Mouse (Mus musculus): ENCODE data around the gene Rer1.
"Not testable (repeated sequence)": the region's sequence is repeated elsewhere in the genome, so short reads cannot be mapped to it uniquely, and the experiment has no call there.

The Rer1 gene

DNA sequence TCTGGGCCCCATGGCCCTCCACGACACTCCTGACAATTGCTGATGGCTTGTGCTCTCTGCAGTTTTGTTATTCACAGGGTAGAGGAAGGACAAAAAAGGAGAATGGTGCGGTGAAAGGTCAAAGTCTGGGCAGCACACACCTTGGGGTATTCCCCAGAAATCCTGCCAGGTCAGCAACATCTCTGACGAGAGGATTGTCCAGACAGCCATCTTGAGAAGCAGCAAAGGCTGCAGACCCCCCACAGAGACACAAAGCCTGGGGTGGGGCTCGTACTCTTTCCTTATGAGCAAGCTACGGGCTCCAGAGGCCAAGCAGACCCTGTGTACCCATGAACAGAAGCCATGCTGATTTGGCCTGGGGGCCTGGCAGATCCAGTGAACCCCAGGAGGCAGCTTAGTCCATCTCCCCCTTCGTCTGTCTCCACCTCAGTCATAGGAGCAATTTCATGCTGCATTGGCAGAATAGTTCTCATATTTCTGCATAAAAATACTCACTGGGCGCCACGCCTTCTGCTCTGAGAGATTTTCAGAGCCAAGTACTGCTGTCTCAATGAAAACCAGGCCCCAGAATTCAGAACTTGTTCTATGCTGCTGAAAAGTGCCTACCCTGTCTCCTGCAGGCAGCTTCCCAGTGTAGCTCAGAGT lies 27.7 kb upstream of the Rer1 start:
- DNase-seq: no peak

DNA sequence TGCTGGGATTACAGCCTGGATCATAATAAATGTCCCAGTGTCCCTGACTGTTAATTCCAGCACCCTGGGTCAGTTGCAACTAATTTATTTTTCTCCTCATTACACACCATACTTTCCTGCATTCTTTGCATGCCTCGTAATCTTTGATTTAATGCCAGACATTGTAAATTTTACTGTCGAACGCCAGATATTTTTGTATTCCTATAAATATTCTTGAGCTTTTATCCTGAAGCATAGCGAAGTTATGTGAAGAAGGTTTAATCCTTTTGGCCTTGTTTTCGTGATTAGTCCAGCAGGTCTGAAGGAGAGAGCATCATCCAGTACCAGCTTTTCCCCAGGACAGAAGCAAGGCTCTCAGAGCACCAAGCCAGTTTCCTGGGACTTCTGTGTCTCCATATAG lies 23.3 kb upstream of the Rer1 start:
- DNase-seq: no peak

DNA sequence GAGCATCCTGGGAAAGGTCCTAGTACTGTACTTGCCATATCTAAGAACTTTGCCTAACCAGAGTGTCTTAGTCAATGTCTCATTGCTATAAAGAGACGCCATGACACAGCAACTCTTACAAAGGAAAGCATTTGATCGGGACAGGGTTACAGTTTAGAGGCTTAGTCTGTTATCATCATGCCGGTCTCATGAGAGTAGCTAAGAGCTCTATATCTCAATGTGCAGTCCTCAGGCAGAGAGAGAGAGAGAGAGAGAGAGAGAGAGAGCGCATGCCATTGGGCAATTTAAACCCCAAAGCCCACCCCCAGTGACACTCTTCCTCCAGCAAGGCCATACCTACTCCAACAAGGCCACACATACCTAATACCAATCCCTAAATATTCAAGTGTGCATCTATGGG lies 21.7 kb upstream of the Rer1 start:
- no peak for DNase-seq

DNA sequence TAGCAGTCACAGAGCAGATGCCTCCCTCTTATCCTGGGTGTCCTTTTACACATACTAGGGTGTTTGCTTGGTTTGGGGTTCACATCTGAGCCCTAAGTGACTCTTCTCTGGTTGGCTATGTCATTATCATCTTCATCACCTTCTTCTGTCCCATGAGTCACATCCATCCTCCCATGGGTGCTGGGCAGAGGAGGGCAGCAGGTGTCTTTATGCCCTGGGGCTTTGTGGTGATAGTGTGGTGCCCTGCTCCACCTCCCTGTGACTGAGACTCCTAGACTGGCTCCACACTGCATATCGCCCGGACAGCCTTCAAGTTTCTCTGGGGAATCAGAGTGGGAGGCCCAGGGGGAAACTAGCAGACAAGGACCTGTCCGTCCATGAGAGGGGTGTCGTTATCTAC lies 12.4 kb upstream of the Rer1 start:
- DNase-seq: no peak

GRCm38 (mm10) chr4:155097452-155097851 lies 11.3 kb upstream of the Rer1 start:
- no peak for DNase-seq

- DNase-seq: no peak
Observed at GRCm38 (mm10) chr4:155095967-155096366, 9.8 kb upstream of the Rer1 start.

GRCm38 (mm10) chr4:155095238-155095900 lies 9.2 kb upstream of the Rer1 start:
- peak; percentile 84 for DNase-seq

DNA sequence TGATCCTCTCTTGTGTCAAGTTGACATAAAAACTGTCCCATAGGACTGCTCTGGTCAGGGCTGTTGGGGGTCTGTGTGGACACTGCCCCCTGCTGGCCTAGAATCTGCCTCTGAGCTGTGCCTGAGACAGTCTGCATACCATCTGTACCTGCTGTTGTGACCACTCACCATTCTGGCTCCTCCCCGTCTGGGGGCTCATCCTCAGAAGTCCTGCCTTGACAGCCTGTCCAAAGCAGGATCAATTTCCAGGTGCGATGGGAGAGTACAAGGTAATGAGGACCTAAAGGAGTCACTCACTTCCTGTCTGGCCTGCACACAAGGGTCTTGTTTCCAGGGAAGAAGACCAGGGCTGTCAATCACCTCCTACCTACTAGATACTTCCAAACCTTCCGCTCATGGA lies 8.4 kb upstream of the Rer1 start:
- peak; percentile 73 for DNase-seq

GRCm38 (mm10) chr4:155093431-155094149 lies 7.4 kb upstream of the Rer1 start:
- no peak for DNase-seq

DNA sequence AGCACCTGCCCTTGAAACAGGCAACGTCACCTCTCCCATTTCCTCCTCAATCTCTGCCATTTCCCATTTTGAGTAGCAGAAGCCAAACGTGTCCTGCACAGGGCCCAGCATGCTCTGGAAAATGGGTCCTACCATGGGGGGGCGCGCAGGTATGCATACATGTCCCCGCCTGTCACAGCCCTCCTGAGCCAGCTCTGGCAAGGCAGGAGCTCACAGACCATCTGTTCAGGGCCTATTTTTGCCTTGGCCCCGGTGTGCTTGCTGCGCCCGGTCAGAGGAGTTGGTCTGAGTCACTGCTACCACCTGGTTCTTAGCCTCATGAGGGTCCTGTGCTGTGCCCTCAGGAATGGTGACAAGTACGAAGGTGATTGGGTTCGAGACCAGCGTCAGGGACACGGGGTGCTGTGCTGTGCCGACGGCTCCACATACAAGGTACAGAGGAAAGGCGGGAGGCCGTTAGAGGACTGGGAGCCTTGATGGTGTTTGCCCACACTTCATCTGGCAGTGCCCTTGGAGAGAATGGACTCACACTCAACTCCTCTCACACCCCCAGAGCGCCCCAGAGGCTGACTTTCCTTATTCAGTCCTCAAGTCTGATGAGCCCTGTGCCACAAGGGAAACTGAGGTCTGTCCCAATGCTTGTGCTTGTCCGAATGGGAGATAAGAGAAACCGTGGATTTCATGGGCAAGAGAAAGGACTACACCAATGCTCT lies 6.7 kb upstream of the Rer1 start:
- no peak for DNase-seq

- DNase-seq: no peak
Observed at GRCm38 (mm10) chr4:155090688-155091449, 4.7 kb upstream of the Rer1 start.

DNA sequence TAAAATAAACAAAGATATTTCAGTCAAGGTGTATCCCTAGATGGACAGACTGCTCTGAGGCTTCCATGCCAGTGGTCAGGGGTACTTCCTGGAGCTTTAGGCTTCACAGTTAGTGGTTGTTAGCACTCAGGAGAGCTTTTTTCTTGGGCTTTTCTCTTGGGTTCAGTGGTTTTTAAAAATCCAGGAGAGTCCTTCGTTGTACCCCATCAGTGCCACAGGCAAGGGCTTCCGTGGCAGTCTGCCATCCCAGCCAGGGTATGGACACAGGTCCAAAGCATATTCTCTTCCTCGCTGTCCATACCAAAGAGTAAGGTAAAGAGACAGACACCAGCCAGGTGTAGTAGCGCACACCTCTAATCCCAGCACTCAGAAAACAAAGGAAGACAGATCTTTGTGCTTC lies 4.0 kb upstream of the Rer1 start:
- DNase-seq: no peak

- no peak for DNase-seq
Observed at GRCm38 (mm10) chr4:155089241-155089640, 3.1 kb upstream of the Rer1 start.

GRCm38 (mm10) chr4:155085206-155086107 lies 725 bp downstream of the Rer1 start:
- DNase-seq: peak; percentile 37

- no peak for DNase-seq
Observed at GRCm38 (mm10) chr4:155084351-155084750, 1.8 kb downstream of the Rer1 start.

DNA sequence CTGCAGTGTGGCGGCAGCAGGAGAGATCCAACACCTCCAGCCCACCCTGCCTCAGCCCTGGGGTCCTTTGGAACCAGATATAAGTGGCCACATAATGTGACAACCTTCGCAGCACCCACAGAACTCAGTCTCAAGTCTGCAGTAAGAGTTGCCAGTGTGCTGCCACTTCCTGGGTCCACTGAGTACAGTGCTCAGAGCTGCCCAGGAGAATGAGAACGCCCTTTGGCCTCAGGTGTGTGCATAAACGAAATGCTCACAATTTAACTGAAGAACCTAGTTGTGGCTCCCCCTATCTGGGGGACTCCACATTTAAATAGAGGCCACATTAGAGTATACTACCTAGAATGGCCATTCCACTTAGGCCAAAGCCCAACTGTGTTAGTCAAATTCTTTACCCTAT lies 2.6 kb downstream of the Rer1 start:
- no peak for DNase-seq

DNA sequence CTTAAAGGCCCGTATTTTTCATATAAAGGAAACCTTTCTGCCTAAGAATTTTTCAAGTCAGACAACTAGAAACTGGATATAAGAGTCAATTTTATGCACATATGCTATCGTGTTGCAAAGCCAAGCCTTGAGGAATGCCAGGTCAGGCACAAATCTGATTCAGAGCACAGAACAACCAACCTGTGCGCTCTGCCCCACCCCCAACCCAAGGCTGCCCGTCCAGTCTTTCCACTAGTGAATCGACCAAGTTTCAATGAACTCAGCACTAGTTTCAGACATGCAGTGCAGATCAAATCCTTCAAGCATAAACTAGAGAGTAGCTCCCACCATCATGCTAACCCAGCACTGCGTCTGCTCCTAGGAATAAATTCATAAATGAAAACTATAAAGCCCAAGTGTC lies 6.5 kb downstream of the Rer1 start:
- DNase-seq: no peak

DNA sequence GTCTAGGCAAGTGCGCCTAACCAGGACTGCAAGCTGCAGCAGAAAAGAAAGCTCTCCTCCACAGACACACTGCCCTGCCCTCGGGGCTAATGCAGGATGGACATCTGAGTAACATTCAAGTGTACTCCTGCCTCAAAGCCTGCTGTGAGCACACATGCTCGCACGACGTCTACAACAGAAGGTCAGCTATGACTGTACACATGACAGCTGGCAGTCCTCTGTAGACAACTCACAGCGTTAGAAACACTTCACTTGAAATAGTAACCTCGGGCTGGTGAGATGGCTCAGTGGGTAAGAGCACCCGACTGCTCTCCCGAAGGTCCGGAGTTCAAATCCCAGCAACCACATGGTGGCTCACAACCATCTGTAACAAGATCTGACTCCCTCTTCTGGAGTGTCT lies 7.4 kb downstream of the Rer1 start:
- not testable (repeated sequence) for DNase-seq

DNA sequence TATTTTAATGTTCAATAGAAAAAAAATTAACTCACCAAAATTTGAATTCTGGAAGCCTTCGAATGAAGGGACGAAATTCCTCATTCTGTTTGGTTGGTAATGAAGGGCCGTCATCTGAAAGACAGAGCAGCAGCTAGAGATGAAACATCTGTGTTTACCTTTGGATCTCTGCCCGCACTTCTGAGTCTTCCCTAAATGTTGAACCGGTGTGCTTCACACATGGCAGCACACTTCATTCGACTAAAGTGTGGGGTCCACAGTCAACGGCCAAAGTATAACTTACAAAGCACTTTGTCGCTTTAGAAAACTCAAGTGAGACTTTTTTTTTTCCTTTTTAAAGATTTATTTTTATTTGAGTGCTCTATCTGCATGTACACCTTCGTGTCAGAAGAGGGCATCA lies 9.5 kb downstream of the Rer1 start:
- DNase-seq: no peak

DNA sequence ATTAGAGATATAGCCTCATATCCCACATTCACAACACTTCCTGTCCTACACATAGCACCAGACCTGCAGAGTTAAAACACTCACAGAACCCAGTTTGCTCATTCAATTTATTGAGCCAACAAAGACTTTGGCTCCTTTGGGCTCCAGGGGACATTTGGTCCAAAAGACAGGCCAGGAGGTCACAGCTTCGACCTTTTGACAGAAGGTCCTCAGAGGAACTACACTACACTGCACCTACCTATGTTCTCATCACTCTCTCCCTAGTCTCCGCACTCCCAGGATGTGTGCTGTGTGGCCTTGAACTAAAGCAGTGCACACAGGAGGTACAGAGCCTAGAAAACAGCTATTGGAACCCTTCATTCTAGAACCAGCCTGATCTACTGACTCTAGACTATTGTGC lies 10.4 kb downstream of the Rer1 start:
- DNase-seq: no peak

DNA sequence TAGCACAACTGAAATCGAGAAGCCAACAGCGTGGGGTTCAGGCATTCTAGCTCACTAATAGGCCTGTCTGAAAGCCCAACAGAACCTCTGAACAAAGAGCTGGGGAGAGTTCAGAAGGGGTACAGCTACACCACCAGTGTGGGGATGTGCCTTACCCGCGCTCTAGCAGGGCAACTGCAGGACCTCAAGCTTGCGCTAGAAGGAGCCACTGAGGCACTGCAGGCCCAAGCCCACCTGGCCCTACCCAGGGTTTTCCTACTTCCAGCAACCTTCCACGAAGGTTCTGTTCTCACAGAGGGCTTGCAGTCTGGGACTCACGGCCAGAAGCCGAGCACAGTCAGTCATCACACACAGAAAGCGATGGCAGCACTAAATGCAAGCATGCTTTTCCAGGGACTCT lies 11.0 kb downstream of the Rer1 start:
- DNase-seq: no peak

DNA sequence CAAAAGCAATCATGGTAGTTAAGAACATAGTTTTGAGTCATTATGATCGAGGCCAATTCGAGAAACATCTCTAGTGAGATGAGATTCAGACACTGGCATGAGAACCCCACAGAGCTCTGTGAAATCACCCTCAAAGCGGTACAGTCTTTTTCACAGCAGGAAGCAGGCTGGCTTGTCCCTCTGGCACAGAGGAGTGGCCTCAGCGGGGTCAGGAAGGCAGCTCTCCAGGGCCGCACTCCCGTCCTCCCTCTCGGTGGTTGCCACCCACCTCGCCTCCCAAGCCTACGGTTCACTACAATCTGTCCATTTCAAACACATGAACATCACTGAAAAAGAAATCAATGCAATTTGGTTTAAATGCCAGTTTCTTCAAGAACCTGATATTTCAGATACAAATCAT lies 11.8 kb downstream of the Rer1 start:
- no peak for DNase-seq

Data from thymus, postnatal 14 days (tissue).